Mouse (Mus musculus): ENCODE results near the gene Lefty2.

- TF ChIP-seq CTCF (IDR thresholded peaks at IDR 0.05; ENCODE audit: borderline replicate concordance, insufficient read depth, low read length), result no peak
- no peak for TF ChIP-seq POLR2A (IDR thresholded peaks at IDR 0.05; ENCODE audit: low read depth, low read length)
Measured at GRCm38 (mm10) chr1:180848511-180849241, 44.2 kb upstream of the Lefty2 start.
